Mouse (Mus musculus) liver, embryonic 14.5 days (tissue): Measurements from ENCODE around the gene Slc22a21. TPM values are rescaled to one million over a fixed set of nuclear protein-coding genes. Genes with fewer than 3 reads are reported as not detected.

Experiments
- ATAC-seq: fragments of 200-750 bp; cut with Nextera tagmentation; 2 replicates; pipeline ENCODE4 v1.8.0; 2017; ENCODE audit warnings: moderate number of reproducible peaks, mild to moderate bottlenecking, moderate library complexity; ENCODE audit not compliant: insufficient read depth
- DNase-seq, 3 experiments: peaks; one replicate each; pipeline ENCODE4 v3.0.0-alpha.2; 2012 to 2013; ENCODE audit warnings: low read depth in 3 of 3, low spot score in 3 of 3
- H3K27ac ChIP-seq: fragments of 300-500 bp; sonication (generic); 2 replicates; pipeline ENCODE4 v1.5.1; 2014; ENCODE audit warnings: moderate library complexity, mild to moderate bottlenecking, control low read depth, inconsistent platforms
- H3K27me3 ChIP-seq: fragments of 300-500 bp; sonication (generic); 2 replicates; pipeline ENCODE4 v1.6.1; 2014; ENCODE audit warnings: mild to moderate bottlenecking, low read length, moderate library complexity; ENCODE audit not compliant: control insufficient read depth, insufficient read depth
- H3K36me3 ChIP-seq: fragments of 300-500 bp; sonication (generic); replicated peaks from 2 replicates; pipeline ENCODE4 v1.6.1; 2014; ENCODE audit warnings: low read depth; ENCODE audit not compliant: control insufficient read depth, insufficient read depth
- H3K4me1 ChIP-seq, 2 experiments: fragments of 200-500 bp in 1 of 2; fragments of 300-500 bp in 1 of 2; sonication (generic) in 1 of 2; replicated peaks; 2 replicates each; pipeline ENCODE4 v1.6.1; 2012 to 2014; ENCODE audit warnings: antibody characterized with exemption in 1 of 2, inconsistent platforms in 1 of 2, low read length in 1 of 2; ENCODE audit not compliant: control insufficient read depth in 2 of 2, insufficient read depth in 2 of 2
- H3K4me2 ChIP-seq: fragments of 300-500 bp; sonication (generic); 2 replicates; pipeline ENCODE4 v1.6.1; 2014; ENCODE audit warnings: low read depth, mild to moderate bottlenecking, control low read depth, moderate library complexity
- H3K4me3 ChIP-seq, 2 experiments: fragments of 200-500 bp in 1 of 2; fragments of 300-500 bp in 1 of 2; sonication (generic) in 1 of 2; 2 replicates each; pipeline ENCODE4 v1.5.1; 2012 to 2014; ENCODE audit warnings: low read depth in 2 of 2, low read length in 2 of 2, mild to moderate bottlenecking in 2 of 2, control low read depth in 1 of 2, inconsistent platforms in 1 of 2, moderate library complexity in 1 of 2; ENCODE audit not compliant: insufficient read depth in 1 of 2
- H3K9ac ChIP-seq: fragments of 300-500 bp; sonication (generic); replicated peaks from 2 replicates; pipeline ENCODE4 v1.6.1; 2014; ENCODE audit warnings: mild to moderate bottlenecking, control low read depth, moderate library complexity
- H3K9me3 ChIP-seq: fragments of 300-500 bp; sonication (generic); 2 replicates; pipeline ENCODE4 v1.6.1; 2016; ENCODE audit warnings: low read length, mixed read lengths; ENCODE audit not compliant: control insufficient read depth
- CTCF ChIP-seq: IDR thresholded peaks from 2 replicates; pipeline ENCODE4 v1.5.1; 2016; ENCODE audit warnings: antibody characterized with exemption, low read depth, control low read depth
- EP300 ChIP-seq: IDR thresholded peaks from 2 replicates; pipeline ENCODE4 v1.6.1; 2016; ENCODE audit warnings: antibody characterized with exemption, low read depth
- WGBS: fragments of 180-500 bp; shearing (Covaris S2); extraction: QIAGEN DNeasy Blood & Tissue Kit; methylation state at CpG from one replicate; pipeline ENCODE4 v1.1.7; 2014; ENCODE audit not compliant: insufficient replicate concordance; 5-methylcytosine and 5-hydroxymethylcytosine counted together
- polyA plus RNA-seq, 2 experiments: library from polyadenylated mRNA; depleted of rRNA in 1 of 2; stranded (reverse) in 1 of 2; unstranded in 1 of 2; fragments of >200 nt; fragmentation: Nextera tagmentation in 1 of 2; extraction: Ambion mirVana in 1 of 2; gene quantifications; 2 replicates each; pipeline versions ENCODE4 v1.2.1 to v1.2.3; 2012 to 2014

Slc22a21 gene
- polyA plus RNA-seq, 2 experiments, result 1.7 to 2.8 TPM

- no peak for ATAC-seq
- Histone ChIP-seq H3K4me1 (0 out of 4 replicates have a peak, but pooled peaks cover 0 to 3% of the 10 kb centered on the region in 2 experiments), H3K36me3 (no peaks in the 10 kb centered on the region), H3K27me3 (no peaks in the 10 kb centered on the region), H3K9ac (no peak overlapping the region), H3K4me3 (no peak overlapping the region), H3K27ac (no peak overlapping the region), H3K9me3 (no peaks in the 10 kb centered on the region), H3K4me2 (no peak overlapping the region)
- DNase-seq, result no peak
- WGBS, result 45% methylated on average over 1 of the region's 1 CpGs
- TF ChIP-seq CTCF (no peak), EP300 (no peak)
Observed at GRCm38 (mm10) chr11:53900991-53901390, 79.1 kb downstream of the Slc22a21 start.

DNA sequence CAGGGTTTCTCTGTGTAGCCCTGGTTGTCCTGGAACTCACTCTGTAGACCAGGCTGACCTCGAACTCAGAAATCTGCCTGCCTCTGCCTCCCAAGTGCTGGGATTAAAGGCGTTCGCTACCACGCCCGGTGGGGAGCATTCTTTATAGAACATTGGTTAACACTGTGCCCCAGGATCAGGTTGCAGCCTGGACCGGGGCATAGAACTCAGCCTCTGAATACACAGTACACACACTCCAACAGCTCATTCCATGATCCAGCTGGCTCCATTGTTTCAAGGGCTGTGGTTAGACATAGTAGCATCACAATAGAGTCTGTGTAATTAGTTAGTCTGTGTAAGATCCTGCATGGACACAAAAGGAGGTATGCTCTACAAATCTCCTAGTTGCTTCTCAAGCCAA, 80.2 kb downstream of the Slc22a21 start:
- TF ChIP-seq CTCF (no peak), EP300 (no peak)
- Histone ChIP-seq H3K36me3 (no peaks in the 10 kb centered on the region), H3K4me2 (no peak overlapping the region), H3K9ac (no peak overlapping the region), H3K27ac (no peak overlapping the region), H3K4me1 (0 out of 4 replicates have a peak, but pooled peaks cover 0 to 3% of the 10 kb centered on the region in 2 experiments), H3K9me3 (no peaks in the 10 kb centered on the region), H3K27me3 (no peaks in the 10 kb centered on the region), H3K4me3 (no peak overlapping the region)
- ATAC-seq (no peak), DNase-seq (no peak)
- 63% methylated on average over 6 of the region's 6 CpGs for WGBS

Other genes with a start within 250 kb of the Slc22a21 start
- gene Irf1, start 210.3 kb downstream of the Slc22a21 start, polyA plus RNA-seq (2012; rRNA removed), result 5.0 and 8.1 TPM in 2 replicates
- gene Irf1, start 210.3 kb downstream of the Slc22a21 start, polyA plus RNA-seq (2014; fragmentation: Nextera tagmentation; extraction: Ambion mirVana), result 5.4 and 9.1 TPM in 2 replicates
- not detected in 2 replicates for gene Gm17334, start 207.1 kb downstream of the Slc22a21 start, polyA plus RNA-seq (2012; rRNA removed)
- not detected in 2 replicates for gene Gm17334, start 207.1 kb downstream of the Slc22a21 start, polyA plus RNA-seq (2014; fragmentation: Nextera tagmentation; extraction: Ambion mirVana)
- 0.15 TPM in 1 of 2 replicates, not detected in the other for gene Gm12216, start 121.1 kb downstream of the Slc22a21 start, polyA plus RNA-seq (2012; rRNA removed)
- 0.14 TPM in 1 of 2 replicates, not detected in the other for gene Gm12216, start 121.1 kb downstream of the Slc22a21 start, polyA plus RNA-seq (2014; fragmentation: Nextera tagmentation; extraction: Ambion mirVana)
- gene Slc22a5, start 88.7 kb downstream of the Slc22a21 start, polyA plus RNA-seq (2012; rRNA removed), result 1.5 and 1.7 TPM in 2 replicates
- 1.9 and 2.6 TPM in 2 replicates for gene Slc22a5, start 88.7 kb downstream of the Slc22a21 start, polyA plus RNA-seq (2014; fragmentation: Nextera tagmentation; extraction: Ambion mirVana)
- gene Slc22a4, start 47.8 kb upstream of the Slc22a21 start, polyA plus RNA-seq (2012; rRNA removed), result 21.1 and 24.4 TPM in 2 replicates
- 34.0 and 35.6 TPM in 2 replicates for gene Slc22a4, start 47.8 kb upstream of the Slc22a21 start, polyA plus RNA-seq (2014; fragmentation: Nextera tagmentation; extraction: Ambion mirVana)
- gene Pdlim4, start 88.7 kb upstream of the Slc22a21 start, polyA plus RNA-seq (2012; rRNA removed), result 2.4 and 2.8 TPM in 2 replicates
- gene Pdlim4, start 88.7 kb upstream of the Slc22a21 start, polyA plus RNA-seq (2014; fragmentation: Nextera tagmentation; extraction: Ambion mirVana), result 2.1 and 2.8 TPM in 2 replicates
- 1.4 and 1.7 TPM in 2 replicates for gene P4ha2, start 119.8 kb upstream of the Slc22a21 start, polyA plus RNA-seq (2012; rRNA removed)
- 1.8 and 2.2 TPM in 2 replicates for gene P4ha2, start 119.8 kb upstream of the Slc22a21 start, polyA plus RNA-seq (2014; fragmentation: Nextera tagmentation; extraction: Ambion mirVana)